Mouse (Mus musculus) intestine, postnatal 0 days (tissue): ENCODE data around the gene Adam33. TPM values are rescaled to one million over a fixed set of nuclear protein-coding genes. Genes with fewer than 3 reads are reported as not detected.
A peak's percentile ranks its signal among the peaks of the same experiment; 100 is the strongest.

ENCODE experiments used
- ATAC-seq: fragments of 200-750 bp; cut with Nextera tagmentation; 2 replicates; pipeline ENCODE4 v1.8.0; 2017; ENCODE audit warnings: mild to moderate bottlenecking, moderate TSS enrichment, moderate library complexity
- H3K27ac ChIP-seq: fragments of 300-500 bp; sonication (generic); 2 replicates; pipeline ENCODE4 v1.5.1; 2014; ENCODE audit warnings: mild to moderate bottlenecking, low read depth, low read length, moderate library complexity
- H3K27me3 ChIP-seq: fragments of 300-500 bp; sonication (generic); replicated peaks from 2 replicates; pipeline ENCODE4 v1.6.1; 2014; ENCODE audit warnings: low read length, mixed read lengths; ENCODE audit not compliant: control insufficient read depth, insufficient read depth
- H3K36me3 ChIP-seq: fragments of 300-500 bp; sonication (generic); 2 replicates; pipeline ENCODE4 v1.6.1; 2014; ENCODE audit warnings: mild to moderate bottlenecking, moderate library complexity; ENCODE audit not compliant: control insufficient read depth, insufficient read depth
- H3K4me1 ChIP-seq: fragments of 300-500 bp; sonication (generic); replicated peaks from 2 replicates; pipeline ENCODE4 v1.6.1; 2014; ENCODE audit warnings: antibody characterized with exemption, low read length, mixed read lengths; ENCODE audit not compliant: control insufficient read depth, insufficient read depth
- H3K4me2 ChIP-seq: fragments of 300-500 bp; sonication (generic); replicated peaks from 2 replicates; pipeline ENCODE4 v1.6.1; 2014; ENCODE audit warnings: low read depth, mild to moderate bottlenecking, moderate library complexity
- H3K4me3 ChIP-seq: fragments of 300-500 bp; sonication (generic); 2 replicates; pipeline ENCODE4 v1.5.1; 2014; ENCODE audit warnings: low read depth, low read length
- H3K9ac ChIP-seq: fragments of 300-500 bp; sonication (generic); 2 replicates; pipeline ENCODE4 v1.6.1; 2014; ENCODE audit warnings: mild to moderate bottlenecking, low read depth, low read length
- H3K9me3 ChIP-seq: fragments of 300-500 bp; sonication (generic); 2 replicates; pipeline ENCODE4 v1.6.1; 2016; ENCODE audit warnings: mixed run types; ENCODE audit not compliant: control insufficient read depth
- CTCF ChIP-seq: sonication (generic); IDR thresholded peaks from 2 replicates; pipeline ENCODE4 v1.5.1; 2016; ENCODE audit warnings: low read depth, mild to moderate bottlenecking, control low read depth, antibody characterized with exemption, moderate library complexity
- WGBS: fragments of 180-500 bp; shearing (Covaris S2); extraction: QIAGEN DNeasy Blood & Tissue Kit; methylation state at CpG from one replicate; pipeline ENCODE4 v1.1.7; 2014; 5-methylcytosine and 5-hydroxymethylcytosine counted together
- microRNA-seq: library from miRNA; unstranded; fragments of <30 nt; microRNA quantifications from one replicate; pipeline ENCODE4, GENCODE M21; 2016
- polyA plus RNA-seq: library from polyadenylated mRNA; unstranded; fragments of >200 nt; fragmentation: Nextera tagmentation; extraction: Ambion mirVana; gene quantifications from 2 replicates; pipeline ENCODE4 v1.2.1, GENCODE M21; 2015

The Adam33 gene
- polyA plus RNA-seq, 1 experiment from 2014 or later: 2.7 TPM

GRCm38 (mm10) chr2:131029065-131029935 lies 34.3 kb downstream of the Adam33 start:
- TF ChIP-seq CTCF: no peak
- no peak overlapping the region for H3K9ac ChIP-seq
- no peaks in the 10 kb centered on the region for H3K27me3 ChIP-seq
- peak; percentile 43; the same call in 1 of the 2 replicates for ATAC-seq
- H3K9me3 ChIP-seq: peaks cover 6% of the 10 kb centered on the region; the same call in 1 of the 2 replicates
- H3K4me2 ChIP-seq: no peak overlapping the region
- 38% methylated on average over 9 of the region's 9 CpGs for WGBS
- no peaks in the 10 kb centered on the region; the same call in 1 of the 2 replicates for H3K4me1 ChIP-seq
- H3K4me3 ChIP-seq: no peak overlapping the region
- no peak overlapping the region for H3K27ac ChIP-seq
- H3K36me3 ChIP-seq: peaks cover 24% of the 10 kb centered on the region

- Histone ChIP-seq H3K9ac (no peak overlapping the region), H3K27ac (no peak overlapping the region), H3K4me2 (no peak overlapping the region), H3K9me3 (no peaks in the 10 kb centered on the region), H3K4me1 (no peaks in the 10 kb centered on the region; the same call in 1 of the 2 replicates), H3K27me3 (no peaks in the 10 kb centered on the region), H3K36me3 (peaks cover 37% of the 10 kb centered on the region), H3K4me3 (no peak overlapping the region)
- no peak for ATAC-seq
- no peak for TF ChIP-seq CTCF
- 96% methylated on average over 3 of the region's 3 CpGs for WGBS
Observed at GRCm38 (mm10) chr2:131026941-131027340, 36.7 kb downstream of the Adam33 start.

- 97% methylated on average over 2 of the region's 2 CpGs for WGBS
- H3K4me3 ChIP-seq: no peak overlapping the region
- H3K36me3 ChIP-seq: peaks cover 52% of the 10 kb centered on the region
- no peaks in the 10 kb centered on the region for H3K27me3 ChIP-seq
- H3K27ac ChIP-seq: no peak overlapping the region
- no peaks in the 10 kb centered on the region; the same call in 1 of the 2 replicates for H3K4me1 ChIP-seq
- no peak for TF ChIP-seq CTCF
- no peaks in the 10 kb centered on the region for H3K9me3 ChIP-seq
- no peak overlapping the region for H3K9ac ChIP-seq
- no peak overlapping the region for H3K4me2 ChIP-seq
- no peak for ATAC-seq
Observed at GRCm38 (mm10) chr2:131025230-131025629, 38.4 kb downstream of the Adam33 start.

- Histone ChIP-seq H3K9ac (no peak overlapping the region), H3K4me1 (no peaks in the 10 kb centered on the region), H3K27ac (no peak overlapping the region), H3K9me3 (no peaks in the 10 kb centered on the region), H3K36me3 (peaks cover 24% of the 10 kb centered on the region), H3K27me3 (no peaks in the 10 kb centered on the region), H3K4me3 (no peak overlapping the region), H3K4me2 (no peak overlapping the region)
- ATAC-seq: 0 out of 2 replicates have a peak, but pooled peaks have one; percentile 25
- WGBS: 67% methylated on average over 1 of the region's 1 CpGs
- TF ChIP-seq CTCF: no peak
Observed at GRCm38 (mm10) chr2:131010566-131010965, 53.0 kb downstream of the Adam33 start.

DNA sequence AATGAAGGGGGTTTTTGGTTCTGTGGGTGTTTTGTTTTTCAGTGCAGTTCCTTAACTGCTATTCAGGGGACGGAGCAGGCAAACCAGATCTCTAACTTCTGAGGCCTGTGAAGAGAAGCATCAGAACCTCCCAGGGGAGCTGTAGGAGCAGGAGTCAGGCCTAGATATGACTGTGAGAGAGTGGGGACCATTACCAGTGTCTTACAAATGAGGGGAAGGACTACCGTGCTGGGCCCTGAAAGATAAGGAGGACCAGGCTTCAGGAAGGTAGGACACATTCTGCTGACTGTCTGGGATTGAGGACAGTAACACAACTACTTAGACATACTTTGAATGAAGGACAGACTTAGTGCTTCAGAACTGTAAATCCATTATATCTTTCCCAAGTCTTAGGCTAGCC lies 54.5 kb downstream of the Adam33 start:
- 87% methylated on average over 2 of the region's 2 CpGs for WGBS
- Histone ChIP-seq H3K4me1 (no peaks in the 10 kb centered on the region), H3K4me2 (no peak overlapping the region), H3K9ac (no peak overlapping the region), H3K27ac (no peak overlapping the region), H3K36me3 (peaks cover 26% of the 10 kb centered on the region; the same call in 1 of the 2 replicates), H3K4me3 (no peak overlapping the region), H3K9me3 (no peaks in the 10 kb centered on the region), H3K27me3 (no peaks in the 10 kb centered on the region)
- TF ChIP-seq CTCF: no peak
- ATAC-seq: no peak

Small RNA genes lying within 50 kb of the gene (microRNA-seq; reads per million reads assigned to microRNA genes)
- gene Mir6973b: not detected

Other genes starting within 250 kb of the Adam33 start
- 9.0 and 10.6 TPM in 2 replicates for gene 4930402H24Rik, start 157.4 kb downstream of the Adam33 start, polyA plus RNA-seq
- gene Atrn, start 157.3 kb downstream of the Adam33 start, polyA plus RNA-seq: 3.1 and 3.7 TPM in 2 replicates
- 3.8 and 5.7 TPM in 2 replicates for gene Gfra4, start 20.7 kb downstream of the Adam33 start, polyA plus RNA-seq
- gene Siglec1, start 23.0 kb upstream of the Adam33 start, polyA plus RNA-seq: 0.20 and 0.30 TPM in 2 replicates
- 2.1 and 2.3 TPM in 2 replicates for gene Hspa12b, start 63.5 kb upstream of the Adam33 start, polyA plus RNA-seq
- gene Gm11037, start 69.7 kb upstream of the Adam33 start, polyA plus RNA-seq: not detected in 2 replicates
- gene 1700037H04Rik, start 96.3 kb upstream of the Adam33 start, polyA plus RNA-seq: 145 and 164 TPM in 2 replicates
- gene Cenpb, start 116.3 kb upstream of the Adam33 start, polyA plus RNA-seq: 15.9 and 17.4 TPM in 2 replicates
- 10.9 and 12.4 TPM in 2 replicates for gene Cdc25b, start 123.1 kb upstream of the Adam33 start, polyA plus RNA-seq
- 2.0 and 2.1 TPM in 2 replicates for gene Spef1, start 123.5 kb upstream of the Adam33 start, polyA plus RNA-seq
- gene Ap5s1, start 143.3 kb upstream of the Adam33 start, polyA plus RNA-seq: 37.3 and 37.5 TPM in 2 replicates
- gene Mavs, start 170.2 kb upstream of the Adam33 start, polyA plus RNA-seq: 27.2 and 28.5 TPM in 2 replicates
- 32.4 and 35.1 TPM in 2 replicates for gene Pank2, start 198.7 kb upstream of the Adam33 start, polyA plus RNA-seq